Mouse (Mus musculus): ENCODE results near the gene Mrps18c.
A peak's percentile ranks its signal among the peaks of the same experiment; 100 is the strongest.

The Mrps18c gene

GRCm38 (mm10) chr5:100826531-100826930 is 28.1 kb downstream of the Mrps18c start:
- no peak for DNase-seq (ENCODE audit: low spot score in 2 of 2)

- DNase-seq (ENCODE audit: low spot score in 2 of 2): no peak
Observed at GRCm38 (mm10) chr5:100828701-100829100, 30.3 kb downstream of the Mrps18c start.

- no peak for DNase-seq (ENCODE audit: low spot score in 2 of 2)
Observed at GRCm38 (mm10) chr5:100832680-100833079, 34.3 kb downstream of the Mrps18c start.

- DNase-seq (ENCODE audit: low spot score in 2 of 2): no peak
Observed at GRCm38 (mm10) chr5:100833841-100834240, 35.4 kb downstream of the Mrps18c start.

- DNase-seq (ENCODE audit: low spot score in 2 of 2): no peak
Observed at GRCm38 (mm10) chr5:100835862-100836538, 37.6 kb downstream of the Mrps18c start.

GRCm38 (mm10) chr5:100837907-100838306 is 39.5 kb downstream of the Mrps18c start:
- DNase-seq (ENCODE audit: low spot score in 2 of 2): no peak

- no peak for DNase-seq (ENCODE audit: low spot score in 2 of 2)
Observed at GRCm38 (mm10) chr5:100844485-100844884, 46.1 kb downstream of the Mrps18c start.

- DNase-seq (ENCODE audit: low spot score in 2 of 2): peak in 1 of 2 experiments; percentile 28
Observed at GRCm38 (mm10) chr5:100845485-100845847, 47.0 kb downstream of the Mrps18c start, which contains the start of gene Gpat3. Gpat3 (plus strand) TSS chr5:100845713.

GRCm38 (mm10) chr5:100845848-100846598 is 47.6 kb downstream of the Mrps18c start:
- DNase-seq (ENCODE audit: low spot score in 2 of 2): peak; percentile 30 to 40

- peak; percentile 25 to 32 for DNase-seq (ENCODE audit: low spot score in 2 of 2)
Observed at GRCm38 (mm10) chr5:100846599-100846920, 48.1 kb downstream of the Mrps18c start.

- no peak for DNase-seq (ENCODE audit: low spot score in 2 of 2)
Observed at GRCm38 (mm10) chr5:100847143-100847542, 48.7 kb downstream of the Mrps18c start.

- DNase-seq (ENCODE audit: low spot score in 2 of 2): no peak
Observed at GRCm38 (mm10) chr5:100853963-100854362, 55.5 kb downstream of the Mrps18c start.
